Mouse (Mus musculus) CH12.LX (cell line): ENCODE results near the gene Vps37b. TPM values are rescaled to one million over a fixed set of nuclear protein-coding genes. Genes with fewer than 3 reads are reported as not detected.

Source experiments
- DNase-seq: peaks from one replicate; pipeline ENCODE4 v3.0.0-alpha.2; 2013; ENCODE audit errors: extremely low read depth
- H3K27ac ChIP-seq: 2 replicates; pipeline ENCODE4 v1.5.1; 2012; ENCODE audit warnings: low read depth, mild to moderate bottlenecking, control low read depth, moderate library complexity; ENCODE audit not compliant: insufficient read depth
- H3K27me3 ChIP-seq: replicated peaks from 2 replicates; pipeline ENCODE3; 2012; ENCODE audit warnings: inconsistent platforms
- H3K36me3 ChIP-seq, 2 experiments: replicated peaks in 1 of 2; 2 replicates each; pipeline versions ENCODE3 to v1.6.1; 2012; ENCODE audit warnings: inconsistent platforms in 1 of 2, low read length in 1 of 2, mild to moderate bottlenecking in 1 of 2, mixed read lengths in 1 of 2, moderate library complexity in 1 of 2; ENCODE audit not compliant: control insufficient read depth in 1 of 2, insufficient read depth in 1 of 2
- H3K4me1 ChIP-seq, 2 experiments: 2 replicates each; pipeline ENCODE4 v1.6.1; 2012; ENCODE audit warnings: inconsistent platforms in 1 of 2, moderate library complexity in 1 of 2; ENCODE audit not compliant: insufficient read depth in 2 of 2, control insufficient read depth in 1 of 2
- H3K4me2 ChIP-seq: 2 replicates; pipeline ENCODE4 v1.6.1; 2012; ENCODE audit warnings: low read depth, mild to moderate bottlenecking, control low read depth; ENCODE audit not compliant: poor library complexity, insufficient read depth, severe bottlenecking
- H3K4me3 ChIP-seq, 3 experiments: fragments of 150-350 bp in 1 of 3; sonication (generic) in 1 of 3; replicated peaks in 1 of 3; 2 replicates each; pipeline versions ENCODE3 to v1.5.1; 2011 to 2012; ENCODE audit warnings: low read depth in 2 of 3, low read length in 2 of 3, mild to moderate bottlenecking in 2 of 3, moderate library complexity in 2 of 3, control low read depth in 1 of 3, improper control_type of control experiment in 1 of 3, inconsistent platforms in 1 of 3, mixed read lengths in 1 of 3; ENCODE audit not compliant: poor library complexity in 1 of 3
- H3K79me2 ChIP-seq: replicated peaks from 2 replicates; pipeline ENCODE4 v1.6.1; 2012; ENCODE audit warnings: mild to moderate bottlenecking, moderate library complexity; ENCODE audit not compliant: control insufficient read depth, poor library complexity, insufficient read depth, severe bottlenecking; ENCODE audit errors: extremely low read depth
- H3K9ac ChIP-seq: 2 replicates; pipeline ENCODE4 v1.6.1; 2012; ENCODE audit warnings: low read depth, mild to moderate bottlenecking, control low read depth, moderate library complexity; ENCODE audit not compliant: insufficient read depth
- H3K9me3 ChIP-seq: replicated peaks from 2 replicates; pipeline ENCODE3; 2012; ENCODE audit warnings: low read length, inconsistent platforms, mixed read lengths
- BHLHE40 ChIP-seq: IDR thresholded peaks from 2 replicates; pipeline ENCODE4 v1.6.1; 2011; ENCODE audit warnings: mild to moderate bottlenecking, low read depth, low read length, improper control_type of control experiment
- CHD2 ChIP-seq: IDR thresholded peaks from 2 replicates; pipeline ENCODE4 v1.6.1; 2011; ENCODE audit warnings: low read length, improper control_type of control experiment
- GABPA ChIP-seq: IDR thresholded peaks from 2 replicates; pipeline ENCODE4 v1.6.1; 2012; ENCODE audit warnings: low read depth, low read length, improper control_type of control experiment, inconsistent platforms; ENCODE audit not compliant: insufficient replicate concordance
- JUN ChIP-seq: IDR thresholded peaks from 2 replicates; pipeline ENCODE4 v1.6.1; 2011; ENCODE audit warnings: low read depth, mild to moderate bottlenecking, low read length, improper control_type of control experiment, moderate library complexity; ENCODE audit not compliant: insufficient read depth
- MAX ChIP-seq: IDR thresholded peaks from 2 replicates; pipeline ENCODE4 v1.6.1; 2011; ENCODE audit warnings: low read length, improper control_type of control experiment
- dilution Hi-C: fragments of 300-500 bp; cut with MboI; formaldehyde crosslinking; loops from 2 replicates; pipeline ENCODE4 v1.14.3; 2020; ENCODE audit warnings: low sequenced_read_pairs; ENCODE audit not compliant: extremely low pct_unique_long_range_greater_than_20kb, extremely low pct_ligation_motif_present
- in situ Hi-C: fragments of 300-500 bp; cut with MboI; formaldehyde crosslinking; loops from 3 replicates; pipeline ENCODE4 v1.14.3; 2019; ENCODE audit warnings: low sequenced_read_pairs, low pct_ligation_motif_present, low pct_unique_long_range_greater_than_20kb, mixed read lengths
- polyA plus RNA-seq: library from polyadenylated mRNA; unstranded; fragments of >175 nt; gene quantifications from 2 replicates; pipeline ENCODE4 v1.2.1, GENCODE M21; 2012; ENCODE audit warnings: low read depth; ENCODE audit not compliant: insufficient read length
- total RNA-seq, 2 experiments: library from RNA; depleted of rRNA; stranded (reverse); fragments of 300-350 nt in 1 of 2; fragments of >200 nt in 1 of 2; gene quantifications; 2 replicates each; pipeline ENCODE4 v1.2.3; 2012 to 2014

Gene Vps37b
- total and polyA plus RNA-seq, 3 experiments, result 8.7 to 23.5 (median 10.2) TPM

DNA sequence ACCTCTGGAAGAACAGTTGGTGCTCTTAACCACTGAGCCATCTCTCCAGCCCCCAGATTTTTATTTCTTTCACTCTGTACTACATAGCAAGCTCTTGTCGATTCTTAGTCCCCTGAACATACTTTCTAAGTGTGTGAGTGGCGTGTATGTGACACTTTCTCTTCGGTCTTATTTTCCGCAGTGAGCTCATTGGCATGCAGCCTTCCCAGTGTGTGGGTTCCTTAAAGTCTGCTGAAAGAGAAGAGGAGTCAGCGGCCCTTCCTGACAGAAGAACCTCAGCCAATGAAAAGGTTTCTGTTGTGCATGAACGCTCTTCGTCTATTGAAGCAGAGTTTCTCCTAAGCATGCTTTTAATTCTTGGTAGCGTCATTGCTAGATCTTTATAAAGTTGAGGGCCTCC is 74.9 kb downstream of the Vps37b start:
- H3K79me2 ChIP-seq, result no peaks in the 10 kb centered on the region
- TF ChIP-seq CHD2 (no peak), MAX (no peak), BHLHE40 (no peak), JUN (no peak), GABPA (no peak)
- no peak overlapping the region for H3K27ac ChIP-seq
- H3K4me3 ChIP-seq, result no peak overlapping the region
- dilution Hi-C loops (no loop called here), in situ Hi-C loops (loop anchor here (10.0 kb wide), 1 partner anchor 128 kb away; no protein-coding TSS in a partner anchor)
- DNase-seq, result no peak
- H3K9me3 ChIP-seq, result no peaks in the 10 kb centered on the region
- H3K4me1 ChIP-seq, result peaks cover 0 to 6% of the 10 kb centered on the region in 2 experiments; a peak in 2 of 4 replicates
- no peak overlapping the region for H3K9ac ChIP-seq
- H3K27me3 ChIP-seq, result no peaks in the 10 kb centered on the region
- H3K36me3 ChIP-seq, result peaks cover 0 to 2% of the 10 kb centered on the region in 2 experiments
- no peak overlapping the region for H3K4me2 ChIP-seq

Other genes with a start within 250 kb of the Vps37b start
- not detected in 2 replicates for gene Hcar2, start 166.8 kb downstream of the Vps37b start, total RNA-seq (2012; rRNA removed)
- gene Hcar2, start 166.8 kb downstream of the Vps37b start, total RNA-seq (2014; rRNA removed), result not detected in 2 replicates
- not detected in 2 replicates for gene Hcar2, start 166.8 kb downstream of the Vps37b start, polyA plus RNA-seq
- not detected in 2 replicates for gene Hcar1, start 152.2 kb downstream of the Vps37b start, total RNA-seq (2012; rRNA removed)
- not detected in 2 replicates for gene Hcar1, start 152.2 kb downstream of the Vps37b start, total RNA-seq (2014; rRNA removed)
- not detected in 2 replicates for gene Hcar1, start 152.2 kb downstream of the Vps37b start, polyA plus RNA-seq
- 80.9 and 90.4 TPM in 2 replicates for gene Denr, start 125.1 kb downstream of the Vps37b start, total RNA-seq (2012; rRNA removed)
- 127 and 128 TPM in 2 replicates for gene Denr, start 125.1 kb downstream of the Vps37b start, total RNA-seq (2014; rRNA removed)
- 372 and 423 TPM in 2 replicates for gene Denr, start 125.1 kb downstream of the Vps37b start, polyA plus RNA-seq
- gene Gm43518, start 104.9 kb downstream of the Vps37b start, total RNA-seq (2012; rRNA removed), result not detected in 2 replicates
- not detected in 2 replicates for gene Gm43518, start 104.9 kb downstream of the Vps37b start, total RNA-seq (2014; rRNA removed)
- gene Gm43518, start 104.9 kb downstream of the Vps37b start, polyA plus RNA-seq, result 0.74 and 0.87 TPM in 2 replicates
- gene Ccdc62, start 101.6 kb downstream of the Vps37b start, total RNA-seq (2012; rRNA removed), result 5.3 and 6.2 TPM in 2 replicates
- gene Ccdc62, start 101.6 kb downstream of the Vps37b start, total RNA-seq (2014; rRNA removed), result 2.0 and 2.6 TPM in 2 replicates
- 1.6 and 2.2 TPM in 2 replicates for gene Ccdc62, start 101.6 kb downstream of the Vps37b start, polyA plus RNA-seq
- 48.4 and 49.8 TPM in 2 replicates for gene Hip1r, start 58.6 kb downstream of the Vps37b start, total RNA-seq (2012; rRNA removed)
- gene Hip1r, start 58.6 kb downstream of the Vps37b start, total RNA-seq (2014; rRNA removed), result 26.1 and 28.3 TPM in 2 replicates
- 42.1 and 44.7 TPM in 2 replicates for gene Hip1r, start 58.6 kb downstream of the Vps37b start, polyA plus RNA-seq
- gene Abcb9, start 63.5 kb upstream of the Vps37b start, total RNA-seq (2012; rRNA removed), result 0.63 and 0.98 TPM in 2 replicates
- gene Abcb9, start 63.5 kb upstream of the Vps37b start, total RNA-seq (2014; rRNA removed), result 0.41 and 0.44 TPM in 2 replicates
- 1.1 and 1.4 TPM in 2 replicates for gene Abcb9, start 63.5 kb upstream of the Vps37b start, polyA plus RNA-seq
- 24.9 and 25.5 TPM in 2 replicates for gene Ogfod2, start 80.0 kb upstream of the Vps37b start, total RNA-seq (2012; rRNA removed)
- 19.3 and 20.0 TPM in 2 replicates for gene Ogfod2, start 80.0 kb upstream of the Vps37b start, total RNA-seq (2014; rRNA removed)
- 19.6 and 24.0 TPM in 2 replicates for gene Ogfod2, start 80.0 kb upstream of the Vps37b start, polyA plus RNA-seq
- gene Arl6ip4, start 83.8 kb upstream of the Vps37b start, total RNA-seq (2012; rRNA removed), result 63.2 and 78.0 TPM in 2 replicates
- gene Arl6ip4, start 83.8 kb upstream of the Vps37b start, total RNA-seq (2014; rRNA removed), result 33.5 and 37.2 TPM in 2 replicates
- 130 and 166 TPM in 2 replicates for gene Arl6ip4, start 83.8 kb upstream of the Vps37b start, polyA plus RNA-seq
- 5.0 and 5.3 TPM in 2 replicates for gene Pitpnm2, start 217.5 kb upstream of the Vps37b start, total RNA-seq (2012; rRNA removed)
- gene Pitpnm2, start 217.5 kb upstream of the Vps37b start, total RNA-seq (2014; rRNA removed), result 1.0 and 1.7 TPM in 2 replicates
- 8.0 and 11.9 TPM in 2 replicates for gene Pitpnm2, start 217.5 kb upstream of the Vps37b start, polyA plus RNA-seq